Mouse (Mus musculus) kidney, adult 18-20 months (tissue): ENCODE measurements around the gene Lpin1.

ENCODE experiments used
- DNase-seq: peaks from one replicate; pipeline ENCODE4 v3.0.0; 2021

Gene Lpin1

GRCm38 (mm10) chr12:16610936-16611335, at the start of gene Lpin1:
TSS of gene Lpin1 (minus strand) at chr12:16610966.
- no peak for DNase-seq

- no peak for DNase-seq
Observed at GRCm38 (mm10) chr12:16656906-16657875, 46.4 kb upstream of the Lpin1 start.

GRCm38 (mm10) chr12:16655604-16656003, 44.8 kb upstream of the Lpin1 start:
- no peak for DNase-seq

- peak; percentile 85 for DNase-seq
Observed at GRCm38 (mm10) chr12:16653332-16654093, 42.7 kb upstream of the Lpin1 start, which contains the start of gene Ntsr2. TSS of gene Ntsr2 (plus strand) at chr12:16653382.

- DNase-seq = no peak
Observed at GRCm38 (mm10) chr12:16649819-16650218, 39.1 kb upstream of the Lpin1 start.

GRCm38 (mm10) chr12:16648273-16648672, 37.5 kb upstream of the Lpin1 start:
- DNase-seq = no peak

- DNase-seq = peak; percentile 11
Observed at GRCm38 (mm10) chr12:16646780-16647409, 36.1 kb upstream of the Lpin1 start.

- DNase-seq = no peak
Observed at GRCm38 (mm10) chr12:16644698-16645097, 33.9 kb upstream of the Lpin1 start.

- peak; percentile 57 for DNase-seq
Observed at GRCm38 (mm10) chr12:16643508-16644345, 33.0 kb upstream of the Lpin1 start.

GRCm38 (mm10) chr12:16642000-16642399, 31.2 kb upstream of the Lpin1 start:
- DNase-seq = no peak

GRCm38 (mm10) chr12:16640075-16640474, 29.3 kb upstream of the Lpin1 start:
- peak; percentile 55 for DNase-seq

GRCm38 (mm10) chr12:16639078-16639771, 28.5 kb upstream of the Lpin1 start:
- DNase-seq = no peak

- no peak for DNase-seq
Observed at GRCm38 (mm10) chr12:16635816-16636215, 25.1 kb upstream of the Lpin1 start.

- DNase-seq = peak; percentile 72
Observed at GRCm38 (mm10) chr12:16634075-16634813, 23.5 kb upstream of the Lpin1 start.

GRCm38 (mm10) chr12:16633235-16633634, 22.5 kb upstream of the Lpin1 start:
- DNase-seq = no peak

GRCm38 (mm10) chr12:16631423-16631822, 20.7 kb upstream of the Lpin1 start:
- no peak for DNase-seq

- no peak for DNase-seq
Observed at GRCm38 (mm10) chr12:16630866-16631185, 20.1 kb upstream of the Lpin1 start.

- DNase-seq = peak; percentile 82
Observed at GRCm38 (mm10) chr12:16630152-16630865, 19.5 kb upstream of the Lpin1 start.

- no peak for DNase-seq
Observed at GRCm38 (mm10) chr12:16620230-16620629, 9.5 kb upstream of the Lpin1 start.

- no peak for DNase-seq
Observed at GRCm38 (mm10) chr12:16619453-16619852, 8.7 kb upstream of the Lpin1 start.
